Mouse (Mus musculus): ENCODE measurements around the gene Slc43a1. TPM values are rescaled to one million over a fixed set of nuclear protein-coding genes. Genes with fewer than 3 reads are reported as not detected.

The Slc43a1 gene
- polyA plus RNA-seq, 1 experiment from 2014 or later = 17.8 TPM

GRCm38 (mm10) chr2:84884611-84885010, 46.0 kb downstream of the Slc43a1 start:
- Histone ChIP-seq H3K4me2 (ENCODE audit: low read depth) (peak overlapping the region; percentile 12; the same call in 1 of the 2 replicates), H3K4me1 (ENCODE audit: control insufficient read depth, insufficient read depth, low read length) (peaks cover 19% of the 10 kb centered on the region), H3K9ac (ENCODE audit: low read length) (no peak overlapping the region; the same call in 1 of the 2 replicates), H3K27ac (ENCODE audit: low read depth, low read length) (no peak overlapping the region), H3K27me3 (ENCODE audit: control insufficient read depth, insufficient read depth, low read length) (peaks cover 79% of the 10 kb centered on the region), H3K9me3 (ENCODE audit: control insufficient read depth, low read length) (no peaks in the 10 kb centered on the region), H3K36me3 (ENCODE audit: control insufficient read depth, insufficient read depth, low read length) (no peaks in the 10 kb centered on the region), H3K4me3 (ENCODE audit: low read depth, low read length) (no peak overlapping the region)
- no peak for DNase-seq (ENCODE audit: low spot score)
- no peak for ATAC-seq (ENCODE audit: insufficient read depth, low FRiP score, low TSS enrichment)
- 48% methylated on average over 4 of the region's 4 CpGs for WGBS

DNA sequence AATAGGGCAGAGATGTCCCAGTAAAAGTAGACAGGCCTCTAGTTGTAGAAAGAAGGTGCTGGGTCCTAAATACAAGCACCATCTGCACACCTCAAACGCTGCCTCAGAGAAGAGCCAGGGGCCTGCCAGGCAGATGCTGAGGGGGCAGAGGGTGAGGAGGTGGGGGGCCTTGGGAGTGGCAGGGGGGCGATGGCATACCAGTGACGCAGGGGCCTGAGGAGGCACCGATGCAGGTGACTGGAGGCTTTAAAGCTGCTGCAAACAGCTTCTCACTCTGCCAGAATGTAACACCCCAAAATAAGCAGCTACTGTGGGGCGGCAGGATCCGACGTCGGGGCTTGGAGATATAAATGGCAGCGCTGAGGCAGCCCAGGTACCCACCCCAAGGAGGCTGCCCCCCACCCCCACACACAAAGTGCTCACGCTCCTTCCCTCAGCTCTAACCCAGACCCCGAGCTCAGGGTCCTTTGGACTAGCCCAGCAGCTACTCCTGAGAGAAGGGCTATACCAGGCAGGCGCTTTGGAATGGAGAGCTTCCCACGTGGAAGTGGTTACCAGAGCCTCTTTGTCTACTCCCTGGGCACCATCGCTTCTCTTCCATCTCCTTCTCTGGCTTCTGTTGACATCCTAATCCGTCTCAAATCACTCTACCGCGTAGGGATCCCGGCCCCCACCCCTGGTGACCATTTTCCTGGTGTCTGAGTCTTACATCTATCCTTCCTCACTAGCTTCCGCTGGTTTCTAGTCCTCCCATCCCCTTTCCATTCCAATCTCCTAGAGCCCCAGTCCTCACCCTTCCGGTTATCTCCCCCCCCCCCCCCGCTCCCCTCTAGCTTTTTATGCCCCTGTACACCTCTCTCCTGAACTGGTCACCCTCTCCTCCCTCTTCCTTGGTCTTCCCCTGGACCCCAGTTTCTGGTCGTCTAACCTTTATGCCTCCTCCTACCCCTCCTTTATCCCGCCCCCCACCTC, 46.7 kb downstream of the Slc43a1 start:
- peaks cover 19% of the 10 kb centered on the region for H3K4me1 ChIP-seq (ENCODE audit: control insufficient read depth, insufficient read depth, low read length)
- no peak for DNase-seq (ENCODE audit: low spot score)
- peak overlapping the region; percentile 4; the same call in 1 of the 2 replicates for H3K9ac ChIP-seq (ENCODE audit: low read length)

DNA sequence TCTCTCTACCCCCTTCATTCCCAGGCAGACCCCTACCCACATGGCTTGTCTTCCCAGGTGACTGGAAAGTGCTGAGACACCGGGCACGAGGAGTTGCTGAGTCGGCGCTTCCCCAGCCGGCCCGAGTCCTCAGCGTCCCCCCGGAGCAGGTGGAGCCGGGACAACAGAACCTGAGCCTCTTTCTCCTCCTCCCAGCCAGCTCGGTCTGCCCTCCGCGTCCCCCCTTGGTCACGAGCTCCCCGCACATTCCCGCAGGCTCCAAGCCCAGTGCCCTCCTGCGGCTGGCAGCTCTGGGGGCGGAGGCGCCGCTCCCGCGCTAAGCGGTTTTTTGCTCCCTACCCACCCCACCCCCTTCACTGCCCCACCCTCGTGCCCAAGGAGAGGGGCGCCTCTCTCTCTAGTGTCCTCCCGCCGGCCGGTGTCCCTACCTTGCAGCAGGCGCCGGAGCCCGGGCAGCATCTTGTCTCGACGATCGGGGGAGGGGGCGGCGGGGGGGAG, 47.6 kb downstream of the Slc43a1 start, which contains the start of gene Rtn4rl2:
Gene Rtn4rl2, minus strand, starts transcription at position 477 of the 498 bp plus-strand sequence.
- ATAC-seq (ENCODE audit: insufficient read depth, low FRiP score, low TSS enrichment) = peak; percentile 21
- peak; percentile 48 for DNase-seq (ENCODE audit: low spot score)
- 0% methylated on average over 29 of the region's 35 CpGs for WGBS
- Histone ChIP-seq H3K27me3 (ENCODE audit: control insufficient read depth, insufficient read depth, low read length) (peaks cover 81% of the 10 kb centered on the region), H3K9me3 (ENCODE audit: control insufficient read depth, low read length) (no peaks in the 10 kb centered on the region), H3K4me2 (ENCODE audit: low read depth) (peak within 1 kb of the TSS; percentile 76), H3K36me3 (ENCODE audit: control insufficient read depth, insufficient read depth, low read length) (no peaks in the 10 kb centered on the region), H3K4me3 (ENCODE audit: low read depth, low read length) (peak within 1 kb of the TSS; percentile 56), H3K27ac (ENCODE audit: low read depth, low read length) (no peak within 1 kb of the TSS), H3K4me1 (ENCODE audit: control insufficient read depth, insufficient read depth, low read length) (peaks cover 19% of the 10 kb centered on the region), H3K9ac (ENCODE audit: low read length) (peak within 1 kb of the TSS; percentile 19)

More for the DNA sequence above, 46.7 kb downstream of the Slc43a1 start:
- H3K4me3 ChIP-seq (ENCODE audit: low read depth, low read length) = peak overlapping the region; percentile 56
- H3K4me2 ChIP-seq (ENCODE audit: low read depth) = peak overlapping the region; percentile 12
- ATAC-seq (ENCODE audit: insufficient read depth, low FRiP score, low TSS enrichment) = no peak
- peaks cover 81% of the 10 kb centered on the region for H3K27me3 ChIP-seq (ENCODE audit: control insufficient read depth, insufficient read depth, low read length)
- no peaks in the 10 kb centered on the region for H3K9me3 ChIP-seq (ENCODE audit: control insufficient read depth, low read length)
- WGBS = 12% methylated on average over 22 of the region's 23 CpGs
- no peak overlapping the region for H3K27ac ChIP-seq (ENCODE audit: low read depth, low read length)
- no peaks in the 10 kb centered on the region for H3K36me3 ChIP-seq (ENCODE audit: control insufficient read depth, insufficient read depth, low read length)

- no peak overlapping the region for H3K27ac ChIP-seq (ENCODE audit: low read depth, low read length)
- WGBS = 0% methylated on average over 24 of the region's 39 CpGs
- H3K4me3 ChIP-seq (ENCODE audit: low read depth, low read length) = peak overlapping the region; percentile 56
- H3K4me1 ChIP-seq (ENCODE audit: control insufficient read depth, insufficient read depth, low read length) = peaks cover 19% of the 10 kb centered on the region
- H3K27me3 ChIP-seq (ENCODE audit: control insufficient read depth, insufficient read depth, low read length) = peaks cover 76% of the 10 kb centered on the region
- ATAC-seq (ENCODE audit: insufficient read depth, low FRiP score, low TSS enrichment) = peak; percentile 26
- peak; percentile 79 for DNase-seq (ENCODE audit: low spot score)
- H3K4me2 ChIP-seq (ENCODE audit: low read depth) = peak overlapping the region; percentile 76
- no peaks in the 10 kb centered on the region for H3K9me3 ChIP-seq (ENCODE audit: control insufficient read depth, low read length)
- peak overlapping the region; percentile 19 for H3K9ac ChIP-seq (ENCODE audit: low read length)
- H3K36me3 ChIP-seq (ENCODE audit: control insufficient read depth, insufficient read depth, low read length) = no peaks in the 10 kb centered on the region
Observed at GRCm38 (mm10) chr2:84886821-84887281, 48.2 kb downstream of the Slc43a1 start.

DNA sequence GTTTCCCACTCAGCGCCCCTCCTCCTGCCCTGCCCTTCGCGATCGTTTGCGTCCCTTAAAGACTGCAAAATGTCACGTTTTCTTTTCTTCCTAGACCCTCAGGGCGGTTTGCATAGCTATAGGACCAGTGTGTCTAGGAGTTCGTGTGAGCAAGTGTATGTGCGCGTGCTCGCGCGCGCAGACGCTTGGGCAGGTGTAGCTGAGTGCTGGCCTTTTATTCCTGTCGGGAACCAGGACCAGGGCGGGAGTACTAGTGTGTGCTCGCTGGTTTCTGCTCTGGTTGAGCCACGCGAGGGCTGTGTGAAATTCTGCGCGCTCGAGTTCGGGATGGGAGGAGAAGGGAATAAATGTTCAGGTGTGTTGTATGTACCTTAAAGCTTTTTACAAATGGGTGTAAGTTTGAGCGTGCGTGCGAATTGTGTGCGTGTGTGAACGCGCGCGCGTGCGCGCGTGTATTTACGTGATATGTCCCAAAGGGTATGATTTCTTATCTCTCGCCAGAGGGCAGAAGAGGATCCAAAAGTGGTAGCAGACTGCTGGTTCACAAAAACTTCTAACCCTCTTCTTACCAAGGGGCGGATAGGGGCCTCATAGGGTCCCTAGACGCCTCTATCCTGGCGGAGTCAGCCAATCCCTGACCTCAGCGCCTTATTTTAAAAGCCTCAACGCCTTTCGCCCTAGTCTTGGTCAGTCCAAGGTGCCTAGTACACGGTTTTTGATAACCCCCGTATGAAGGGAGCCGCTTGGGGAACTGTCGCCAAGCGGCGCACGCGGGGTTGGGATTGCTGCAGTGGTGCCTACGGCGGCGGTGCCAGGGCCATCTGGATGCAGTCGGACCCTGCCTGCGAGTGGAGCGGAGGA, 49.0 kb downstream of the Slc43a1 start:
- WGBS = under 1% methylated on average over 58 of the region's 58 CpGs

DNA sequence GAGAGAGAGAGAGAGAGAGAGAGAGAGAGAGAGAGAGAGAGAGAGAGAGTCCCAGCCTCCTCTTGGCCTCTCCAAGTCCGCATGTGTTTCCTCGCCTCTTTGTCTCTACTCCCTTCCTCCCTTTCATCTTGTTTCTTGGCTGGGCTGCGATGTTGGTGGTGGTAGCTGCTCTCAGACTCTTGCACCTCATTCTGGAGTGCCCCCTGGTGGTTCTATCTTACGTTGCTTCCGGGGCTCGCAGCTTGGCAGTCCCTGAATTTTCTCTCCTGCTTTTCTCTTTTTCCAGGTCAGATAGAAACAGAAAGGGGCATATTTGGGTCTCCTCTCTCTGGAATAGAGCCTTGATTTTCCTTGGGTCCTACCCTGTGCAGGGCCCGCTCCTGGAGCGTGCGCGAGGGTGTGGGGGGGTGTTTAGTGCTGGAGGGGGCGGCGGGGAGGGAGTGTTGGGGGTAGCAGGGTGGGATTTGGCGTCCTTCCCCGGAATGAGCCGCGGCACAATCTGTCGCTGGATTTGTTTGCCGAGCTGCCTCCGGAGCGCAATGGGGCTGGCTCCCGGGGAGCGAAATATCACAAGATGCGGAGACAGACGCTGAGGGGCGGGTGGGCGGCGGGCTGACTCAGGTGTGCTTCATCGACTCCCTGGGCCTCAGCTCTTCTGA, 50.1 kb downstream of the Slc43a1 start:
- 0 out of 2 replicates have a peak overlapping the region, but pooled peaks have one; percentile 7 for H3K9ac ChIP-seq (ENCODE audit: low read length)
- no peaks in the 10 kb centered on the region for H3K36me3 ChIP-seq (ENCODE audit: control insufficient read depth, insufficient read depth, low read length)
- no peak overlapping the region for H3K27ac ChIP-seq (ENCODE audit: low read depth, low read length)
- H3K4me2 ChIP-seq (ENCODE audit: low read depth) = peak overlapping the region; percentile 39
- 1% methylated on average over 28 of the region's 28 CpGs for WGBS
- peaks cover 60% of the 10 kb centered on the region for H3K27me3 ChIP-seq (ENCODE audit: control insufficient read depth, insufficient read depth, low read length)
- ATAC-seq (ENCODE audit: insufficient read depth, low FRiP score, low TSS enrichment) = no peak
- H3K9me3 ChIP-seq (ENCODE audit: control insufficient read depth, low read length) = no peaks in the 10 kb centered on the region
- H3K4me3 ChIP-seq (ENCODE audit: low read depth, low read length) = peak overlapping the region; percentile 24
- peak; percentile 74 for DNase-seq (ENCODE audit: low spot score)
- peaks cover 16% of the 10 kb centered on the region for H3K4me1 ChIP-seq (ENCODE audit: control insufficient read depth, insufficient read depth, low read length)

More for the DNA sequence above, 49.0 kb downstream of the Slc43a1 start:
- Histone ChIP-seq H3K4me2 (ENCODE audit: low read depth) (peak overlapping the region; percentile 76), H3K9me3 (ENCODE audit: control insufficient read depth, low read length) (no peaks in the 10 kb centered on the region), H3K27me3 (ENCODE audit: control insufficient read depth, insufficient read depth, low read length) (peaks cover 71% of the 10 kb centered on the region), H3K36me3 (ENCODE audit: control insufficient read depth, insufficient read depth, low read length) (no peaks in the 10 kb centered on the region), H3K27ac (ENCODE audit: low read depth, low read length) (no peak overlapping the region), H3K4me3 (ENCODE audit: low read depth, low read length) (peak overlapping the region; percentile 56), H3K9ac (ENCODE audit: low read length) (no peak overlapping the region; the same call in 1 of the 2 replicates), H3K4me1 (ENCODE audit: control insufficient read depth, insufficient read depth, low read length) (peaks cover 19% of the 10 kb centered on the region)
- ATAC-seq (ENCODE audit: insufficient read depth, low FRiP score, low TSS enrichment) (0 out of 2 replicates have a peak, but pooled peaks have one; percentile 24), DNase-seq (ENCODE audit: low spot score) (peak; percentile 57)

GRCm38 (mm10) chr2:84889316-84890044, 50.8 kb downstream of the Slc43a1 start:
- Histone ChIP-seq H3K9me3 (ENCODE audit: control insufficient read depth, low read length) (no peaks in the 10 kb centered on the region), H3K4me2 (ENCODE audit: low read depth) (peak overlapping the region; percentile 39), H3K27me3 (ENCODE audit: control insufficient read depth, insufficient read depth, low read length) (peaks cover 53% of the 10 kb centered on the region), H3K36me3 (ENCODE audit: control insufficient read depth, insufficient read depth, low read length) (no peaks in the 10 kb centered on the region), H3K9ac (ENCODE audit: low read length) (0 out of 2 replicates have a peak overlapping the region, but pooled peaks have one; percentile 7), H3K27ac (ENCODE audit: low read depth, low read length) (no peak overlapping the region), H3K4me1 (ENCODE audit: control insufficient read depth, insufficient read depth, low read length) (peaks cover 15% of the 10 kb centered on the region), H3K4me3 (ENCODE audit: low read depth, low read length) (no peak overlapping the region; the same call in 1 of the 2 replicates)
- 11% methylated on average over 14 of the region's 14 CpGs for WGBS
- ATAC-seq (ENCODE audit: insufficient read depth, low FRiP score, low TSS enrichment) (no peak), DNase-seq (ENCODE audit: low spot score) (no peak)
